Mouse (Mus musculus): ENCODE measurements around the gene Olfr67.
"Not testable (repeated sequence)": the region's sequence is repeated elsewhere in the genome, so short reads cannot be mapped to it uniquely, and the experiment has no call there.

Gene Olfr67

GRCm38 (mm10) chr7:103771494-103771893, 20.1 kb downstream of the Olfr67 start, which contains the start of gene Olfr69:
Gene Olfr69, minus strand, starts transcription at chr7:103771594.
- in situ Hi-C loops (cut with MboI, MseI), result no loop called here

- in situ Hi-C loops (cut with MboI, MseI), result not testable (repeated sequence)
Measured at GRCm38 (mm10) chr7:103767687-103768086, 23.9 kb downstream of the Olfr67 start.

GRCm38 (mm10) chr7:103762212-103762611, 29.4 kb downstream of the Olfr67 start:
- in situ Hi-C loops (cut with MboI, MseI), result not testable (repeated sequence)

GRCm38 (mm10) chr7:103757233-103757632, 34.4 kb downstream of the Olfr67 start, which contains the start of gene Olfr630:
Gene Olfr630, minus strand, starts transcription at chr7:103757333.
- in situ Hi-C loops (cut with MboI, MseI), result no loop called here

- in situ Hi-C loops (cut with MboI, MseI), result no loop called here
Measured at GRCm38 (mm10) chr7:103744843-103745242, 46.8 kb downstream of the Olfr67 start, which contains the start of gene Olfr629. Gene Olfr629, minus strand, starts transcription at chr7:103744943.
